Mouse (Mus musculus): ENCODE data around the gene Ank2.
"Not testable (repeated sequence)": the region's sequence is repeated elsewhere in the genome, so short reads cannot be mapped to it uniquely, and the experiment has no call there.

Ank2 gene

DNA sequence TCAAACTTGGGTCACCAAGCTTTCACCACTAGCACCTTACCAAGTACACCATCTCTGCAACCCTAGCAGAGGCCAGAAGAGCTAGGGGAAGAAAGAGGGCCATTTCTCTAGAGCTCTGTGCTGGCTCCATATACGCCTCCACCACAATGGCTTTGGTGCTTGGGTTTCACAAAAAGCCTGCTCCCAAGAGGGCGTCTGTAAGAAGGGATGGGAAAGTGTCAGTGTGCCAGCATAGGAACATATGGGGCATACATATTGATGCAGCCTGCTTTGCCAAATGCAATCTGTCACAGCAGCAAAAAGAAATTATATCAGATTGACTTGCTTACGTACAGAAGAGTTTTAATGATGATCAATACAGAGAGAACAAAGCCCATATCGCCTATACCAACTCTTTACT, 82.2 kb downstream of the Ank2 start:
- no peak for DNase-seq (ENCODE audit: low read depth, low spot score)

DNA sequence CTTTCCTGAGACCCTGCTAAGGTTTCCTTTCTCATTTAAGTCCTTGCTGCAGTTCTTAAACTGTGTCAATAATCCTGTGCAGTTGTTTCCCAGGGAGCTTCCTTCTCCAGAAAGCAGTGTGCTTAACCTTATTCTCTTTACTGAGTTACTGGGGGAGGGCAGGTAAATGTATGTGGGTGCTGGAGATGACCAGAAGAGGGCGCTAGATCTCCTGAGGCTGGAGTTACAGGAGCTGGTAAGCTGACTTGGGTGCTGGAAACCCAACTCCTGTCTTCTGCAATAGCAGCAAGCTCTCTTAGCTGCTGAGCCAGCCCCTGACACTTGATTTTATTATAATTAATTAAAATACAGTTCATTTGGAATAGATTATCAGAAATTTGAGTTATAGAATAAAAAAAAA, 84.7 kb downstream of the Ank2 start:
- DNase-seq (ENCODE audit: low read depth, low spot score) = no peak

GRCm38 (mm10) chr3:127408684-127409550, 90.2 kb downstream of the Ank2 start:
- no peak for DNase-seq (ENCODE audit: low read depth, low spot score)

- DNase-seq (ENCODE audit: low read depth, low spot score) = no peak
Measured at GRCm38 (mm10) chr3:127407868-127408574, 91.1 kb downstream of the Ank2 start.

GRCm38 (mm10) chr3:127406883-127407282, 92.3 kb downstream of the Ank2 start:
- DNase-seq (ENCODE audit: low read depth, low spot score) = no peak

DNA sequence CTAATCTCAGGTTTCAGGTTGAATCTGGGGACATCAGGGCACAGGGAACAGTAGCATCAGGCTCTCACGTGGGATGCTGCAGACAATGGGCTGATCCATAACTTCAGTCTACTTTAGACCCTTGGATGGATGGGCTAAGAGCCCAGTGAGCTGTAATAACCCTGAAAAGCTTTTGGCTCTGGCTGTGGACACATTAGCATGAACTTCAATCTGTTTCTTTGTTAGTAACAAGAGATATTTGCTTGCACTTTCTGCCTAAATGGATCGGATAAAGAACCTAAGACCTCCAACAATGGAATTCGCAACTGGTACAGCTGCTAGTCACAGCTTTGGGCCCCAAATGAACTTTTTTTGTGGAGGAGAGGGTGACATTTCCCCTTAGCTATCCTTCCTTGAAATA, 94.8 kb downstream of the Ank2 start:
- DNase-seq (ENCODE audit: low read depth, low spot score) = no peak

DNA sequence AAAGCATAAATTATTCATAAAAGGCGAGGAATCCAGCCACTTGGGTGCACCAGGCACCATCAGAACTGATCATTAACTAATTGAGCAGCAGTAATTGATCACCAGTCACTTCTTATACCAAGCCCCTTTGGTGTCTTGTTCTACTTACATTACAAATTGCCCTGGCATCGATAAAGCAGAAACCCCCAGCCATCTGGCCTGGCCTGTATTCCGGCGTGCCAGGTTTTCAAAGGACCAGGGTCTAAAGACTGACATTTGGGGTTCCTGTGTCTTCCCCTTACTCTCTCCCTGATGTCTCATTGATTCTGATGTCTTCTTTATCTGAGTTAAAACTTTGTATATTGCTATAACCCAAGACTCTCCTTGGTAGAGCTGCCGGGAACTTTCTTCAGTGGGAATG, 98.2 kb downstream of the Ank2 start:
- no peak for DNase-seq (ENCODE audit: low read depth, low spot score)

DNA sequence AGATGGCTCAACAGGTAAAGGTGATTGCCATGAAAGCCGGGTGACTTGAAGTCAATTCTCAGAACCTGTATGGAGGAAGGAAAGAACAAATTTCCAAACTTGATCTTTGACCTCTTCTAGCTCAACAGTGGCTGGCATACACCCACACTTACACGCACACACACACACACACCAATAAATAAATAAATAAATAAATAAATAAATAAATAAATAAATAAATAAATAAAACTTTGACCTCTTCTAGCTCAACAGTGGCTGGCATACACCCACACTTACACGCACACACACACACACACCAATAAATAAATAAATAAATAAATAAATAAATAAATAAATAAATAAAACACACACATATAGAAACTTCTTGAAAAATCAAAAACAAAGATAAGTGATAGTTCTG, 98.7 kb downstream of the Ank2 start:
- DNase-seq (ENCODE audit: low read depth, low spot score) = not testable (repeated sequence)

DNA sequence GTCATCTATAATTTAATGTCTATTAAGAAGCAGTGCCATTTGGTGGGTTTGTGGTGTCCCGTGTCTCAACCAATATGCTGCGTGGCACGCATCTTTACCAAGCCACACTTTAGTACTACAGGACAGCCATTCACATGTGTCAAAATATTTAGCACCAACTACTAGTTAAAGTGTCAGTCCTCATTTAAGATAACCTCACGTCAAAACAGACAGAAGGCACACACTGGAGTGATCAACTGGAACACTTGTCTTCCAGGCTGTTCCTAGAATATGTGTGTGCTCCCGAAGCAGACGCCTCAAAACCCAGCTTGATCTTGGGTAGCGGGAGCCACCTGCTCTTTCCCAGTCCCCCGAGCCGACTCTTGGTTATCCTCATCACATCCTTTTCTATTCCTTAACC, 101.4 kb downstream of the Ank2 start:
- no peak for DNase-seq (ENCODE audit: low read depth, low spot score)

DNA sequence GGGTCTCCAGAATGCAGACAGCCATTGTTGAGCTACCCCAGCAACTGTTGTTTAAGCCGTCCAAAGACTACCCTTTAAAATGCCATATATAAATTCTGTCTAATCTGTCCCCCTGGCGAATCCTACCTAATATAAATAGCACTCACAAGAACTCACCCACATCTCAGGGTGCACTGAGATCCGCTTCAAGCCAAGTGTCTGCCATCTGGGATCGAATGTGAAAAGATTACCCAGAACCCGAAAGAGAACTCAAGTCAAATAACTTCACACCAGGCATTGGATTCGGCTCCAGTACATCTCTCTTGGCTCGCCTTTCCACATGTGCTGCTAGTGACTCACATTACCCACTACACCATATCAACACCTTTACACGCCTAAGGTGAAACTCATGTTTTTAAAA, 103.9 kb downstream of the Ank2 start:
- DNase-seq (ENCODE audit: low read depth, low spot score) = no peak

DNA sequence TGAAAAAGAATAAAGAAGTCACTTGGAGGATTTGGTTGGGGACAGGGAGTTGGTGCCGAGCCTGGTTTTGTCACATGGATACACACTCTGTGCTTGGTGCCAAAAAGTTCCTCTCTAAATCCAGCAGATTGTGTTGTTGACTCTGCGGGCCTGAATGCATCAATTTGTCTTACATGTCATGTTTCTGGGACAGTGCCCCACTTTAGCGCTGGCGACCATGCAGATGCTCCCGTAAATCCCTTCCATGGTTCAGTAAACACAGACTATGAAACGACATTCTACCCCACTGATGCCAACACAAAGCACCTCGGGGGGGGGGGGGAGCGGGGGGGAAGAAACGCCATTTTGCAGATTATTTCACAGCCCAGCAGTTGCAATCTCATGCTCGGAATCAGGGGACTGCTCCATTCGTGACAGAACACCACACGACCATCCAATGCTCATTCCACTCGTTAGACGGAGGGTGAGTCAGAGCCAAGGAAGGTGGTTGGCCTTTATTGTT, 112.1 kb downstream of the Ank2 start:
- no peak for DNase-seq (ENCODE audit: low read depth, low spot score)

DNA sequence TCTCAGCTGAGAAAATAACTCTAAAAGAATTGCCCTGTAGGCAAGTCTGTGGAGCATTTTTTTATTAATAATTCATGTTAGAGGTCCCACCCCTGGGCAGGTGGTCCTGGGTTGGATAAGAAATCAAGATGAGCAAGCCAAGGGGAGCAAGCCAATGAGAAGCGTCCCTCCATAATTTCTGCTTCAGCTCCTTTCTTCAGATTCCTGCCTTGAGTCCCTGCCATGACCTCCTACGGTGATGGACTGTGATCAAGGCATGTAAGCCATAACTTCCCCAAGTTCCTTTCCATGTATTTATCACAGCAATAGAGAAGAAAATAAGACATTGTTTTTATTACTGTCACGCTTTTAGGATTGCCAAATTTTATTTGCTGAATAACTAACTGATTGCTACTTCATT, 115.9 kb downstream of the Ank2 start:
- DNase-seq (ENCODE audit: low read depth, low spot score) = no peak

DNA sequence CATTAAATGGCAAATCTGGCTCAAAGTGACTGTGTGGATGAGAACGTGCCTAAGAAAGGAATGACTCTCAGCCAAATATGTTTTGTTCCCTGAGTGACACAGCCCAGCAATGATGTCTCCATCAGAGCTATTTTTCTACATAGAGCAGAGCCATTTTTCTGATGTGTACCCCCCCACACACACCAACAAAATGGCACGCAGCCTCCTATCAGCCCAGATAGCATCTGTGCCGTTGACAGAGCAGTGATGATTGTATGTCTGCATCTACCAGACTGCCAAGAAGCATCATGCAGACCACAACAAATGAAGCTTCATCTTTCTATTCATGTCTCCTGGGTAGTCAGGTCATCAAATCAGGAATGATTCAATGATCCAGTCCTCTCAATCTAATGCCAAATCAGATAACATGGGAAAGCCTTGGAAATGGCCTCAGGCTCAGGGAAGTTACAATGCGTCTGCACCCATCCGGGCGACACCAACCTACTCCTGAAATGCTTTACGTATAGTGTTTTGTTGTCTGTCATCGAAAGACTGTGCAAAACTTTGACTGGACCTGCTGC, 122.2 kb downstream of the Ank2 start:
- no peak for DNase-seq (ENCODE audit: low read depth, low spot score)

- no peak for DNase-seq (ENCODE audit: low read depth, low spot score)
Measured at GRCm38 (mm10) chr3:127375956-127376660, 123.0 kb downstream of the Ank2 start.

DNA sequence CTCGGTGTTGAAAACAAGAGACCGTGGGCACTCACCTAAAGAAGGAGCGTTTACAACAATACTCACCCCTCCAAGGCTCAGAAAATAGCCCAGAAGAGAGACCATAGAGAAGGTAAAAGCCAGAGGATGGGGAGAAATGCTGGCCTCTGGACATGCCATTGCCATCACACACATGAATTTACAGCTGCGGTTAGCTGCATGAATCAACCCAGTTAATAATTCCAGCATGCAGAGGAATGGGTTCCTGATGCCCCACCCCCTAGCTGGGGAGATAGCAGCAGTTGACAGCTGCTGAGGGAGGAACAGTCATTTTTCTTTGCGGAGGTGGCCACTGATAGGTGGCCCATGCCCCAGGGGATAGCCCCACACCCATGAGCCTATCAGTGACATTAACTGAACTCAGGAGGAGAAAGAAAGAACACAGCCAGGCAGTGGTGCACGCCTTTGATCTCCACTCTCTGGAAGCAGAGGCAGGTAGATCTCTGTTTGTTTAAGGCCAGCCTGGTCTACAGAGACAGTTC, 124.9 kb downstream of the Ank2 start:
- DNase-seq (ENCODE audit: low read depth, low spot score) = no peak

DNA sequence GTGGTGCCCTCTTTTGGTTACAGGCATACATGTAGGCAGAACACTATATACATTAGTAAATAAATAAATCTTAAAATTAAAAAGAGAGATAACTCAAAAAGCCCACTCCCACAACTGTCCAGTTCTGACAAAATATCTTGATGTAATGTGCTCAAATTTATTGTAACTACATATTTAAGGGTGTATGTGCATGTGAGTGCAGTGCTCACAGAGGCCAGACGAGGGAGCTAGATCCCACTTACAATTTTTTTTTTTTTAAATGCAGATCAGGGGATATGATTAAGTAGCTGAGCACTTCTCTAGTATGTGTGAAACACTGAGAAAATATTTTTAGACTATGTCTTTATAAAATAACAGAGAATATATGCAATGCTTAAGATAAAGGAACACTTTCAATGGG, 127.4 kb downstream of the Ank2 start:
- no peak for DNase-seq (ENCODE audit: low read depth, low spot score)

- no peak for DNase-seq (ENCODE audit: low read depth, low spot score)
Measured at GRCm38 (mm10) chr3:127369529-127369928, 129.6 kb downstream of the Ank2 start.

- DNase-seq (ENCODE audit: low read depth, low spot score) = no peak
Measured at GRCm38 (mm10) chr3:127367450-127367849, 131.7 kb downstream of the Ank2 start.

DNA sequence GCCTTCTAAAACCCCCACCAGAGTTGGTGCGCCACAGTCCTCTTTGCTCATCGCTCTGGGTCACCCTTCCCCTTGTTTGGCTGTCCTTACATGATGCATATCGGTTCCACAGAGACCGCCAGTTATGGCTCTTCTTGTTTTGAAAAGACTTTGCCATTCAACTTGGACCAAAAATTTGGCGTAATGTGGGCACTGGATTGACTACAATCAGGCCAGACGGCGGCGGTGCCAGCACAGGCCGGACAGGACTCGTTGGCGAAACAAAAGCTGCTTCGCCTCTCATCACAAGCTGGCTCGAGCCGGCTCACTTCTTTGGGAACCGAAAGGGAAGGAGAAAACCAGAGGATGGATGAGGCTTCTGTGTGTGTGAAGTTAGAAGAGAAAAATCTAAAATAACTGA, 135.6 kb downstream of the Ank2 start:
- no peak for DNase-seq (ENCODE audit: low read depth, low spot score)

DNA sequence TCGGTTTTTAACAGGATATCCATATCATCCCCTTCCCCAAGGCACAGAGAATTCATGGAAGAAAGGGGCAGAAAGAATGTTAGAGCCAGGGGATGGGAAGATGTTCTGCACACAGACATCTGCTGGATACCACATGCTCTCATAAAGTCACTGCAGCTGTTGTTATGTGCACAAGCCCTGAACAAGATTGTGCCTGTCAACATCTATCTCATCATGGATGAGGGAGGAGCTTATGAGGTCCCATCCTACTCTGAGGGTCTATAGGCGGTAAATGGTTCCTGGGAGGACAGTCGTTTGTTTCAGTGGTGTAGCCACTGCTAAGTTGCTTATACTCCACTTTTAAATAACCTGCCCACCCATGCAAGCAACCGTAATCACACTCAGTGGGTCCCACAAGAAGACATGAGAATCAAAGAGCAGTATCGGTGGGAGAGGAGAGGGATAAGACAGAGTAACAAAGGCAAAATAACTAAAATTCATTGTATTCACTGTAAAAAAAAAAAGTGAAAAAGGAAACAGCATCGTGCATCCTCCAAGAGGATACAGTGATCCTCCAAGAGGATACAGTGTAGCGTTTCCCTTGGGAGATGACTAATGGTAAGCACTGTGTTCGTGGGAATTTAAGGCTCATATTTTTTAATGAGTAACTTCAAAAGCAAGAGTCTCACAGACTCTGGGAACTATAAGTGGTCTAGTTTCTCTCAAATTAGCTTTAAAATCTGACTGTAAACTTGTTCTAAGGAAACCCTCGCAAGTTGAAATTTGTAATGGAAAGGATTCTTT, 136.3 kb downstream of the Ank2 start:
- no peak for DNase-seq (ENCODE audit: low read depth, low spot score)

DNA sequence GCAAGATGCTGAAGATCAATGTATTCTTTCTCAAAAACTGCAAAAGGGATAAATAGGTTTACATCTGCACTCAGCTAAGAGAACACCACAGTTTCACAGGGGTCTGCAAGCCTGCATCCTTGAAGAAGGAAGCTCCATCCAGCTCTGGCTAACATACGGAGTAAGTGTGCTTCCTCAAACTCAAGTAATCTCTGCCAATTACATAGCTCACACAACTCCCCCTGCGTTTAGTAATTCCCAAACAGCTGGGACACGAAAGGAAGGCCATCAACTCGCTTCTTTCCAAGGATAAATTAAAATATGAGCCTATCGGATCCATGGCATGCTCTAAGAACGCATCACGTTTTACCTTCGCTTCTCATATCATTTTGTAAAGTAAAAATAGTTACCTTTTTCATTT, 137.3 kb downstream of the Ank2 start:
- DNase-seq (ENCODE audit: low read depth, low spot score) = no peak

All from CD4-positive helper T cell, adult 2 months (primary cell).